Mouse (Mus musculus) forebrain, embryonic 11.5 days (tissue): ENCODE measurements around the gene Pappa. TPM values are rescaled to one million over a fixed set of nuclear protein-coding genes. Genes with fewer than 3 reads are reported as not detected.

Experiments used
- ATAC-seq: fragments of 200-750 bp; cut with Nextera tagmentation; replicated peaks from 2 replicates; pipeline ENCODE4 v1.8.0; 2017; ENCODE audit warnings: moderate TSS enrichment; ENCODE audit not compliant: low FRiP score
- DNase-seq: peaks from one replicate; pipeline ENCODE4 v3.0.0-alpha.2; 2017; ENCODE audit warnings: low spot score
- H3K27ac ChIP-seq: fragments of 300-500 bp; sonication (generic); 2 replicates; pipeline ENCODE4 v1.5.1; 2014; ENCODE audit warnings: low read depth, low read length
- H3K27me3 ChIP-seq: fragments of 300-500 bp; sonication (generic); 2 replicates; pipeline ENCODE4 v1.6.1; 2014; ENCODE audit warnings: mild to moderate bottlenecking, low read length, mixed read lengths; ENCODE audit not compliant: control insufficient read depth, insufficient read depth
- H3K36me3 ChIP-seq: fragments of 300-500 bp; sonication (generic); 2 replicates; pipeline ENCODE4 v1.6.1; 2014; ENCODE audit warnings: mild to moderate bottlenecking, low read length, moderate library complexity, mixed read lengths; ENCODE audit not compliant: control insufficient read depth, insufficient read depth
- H3K4me1 ChIP-seq: fragments of 300-500 bp; sonication (generic); replicated peaks from 2 replicates; pipeline ENCODE4 v1.6.1; 2014; ENCODE audit warnings: low read length, mixed read lengths; ENCODE audit not compliant: control insufficient read depth, insufficient read depth
- H3K4me2 ChIP-seq: fragments of 300-500 bp; sonication (generic); 2 replicates; pipeline ENCODE4 v1.6.1; 2014; ENCODE audit warnings: low read depth, mild to moderate bottlenecking, low read length, moderate library complexity, mixed read lengths; ENCODE audit not compliant: severe bottlenecking
- H3K4me3 ChIP-seq: fragments of 300-500 bp; sonication (generic); 2 replicates; pipeline ENCODE4 v1.5.1; 2014; ENCODE audit warnings: low read depth, low read length
- H3K9ac ChIP-seq: fragments of 300-500 bp; sonication (generic); 2 replicates; pipeline ENCODE4 v1.6.1; 2014; ENCODE audit warnings: low read length
- H3K9me3 ChIP-seq: fragments of 300-500 bp; sonication (generic); 2 replicates; pipeline ENCODE4 v1.6.1; 2016; ENCODE audit warnings: low read length, mixed read lengths; ENCODE audit not compliant: control insufficient read depth
- WGBS: fragments of 180-500 bp; shearing (Covaris S2); extraction: QIAGEN DNeasy Blood & Tissue Kit; methylation state at CpG from one replicate; pipeline ENCODE4 v1.1.7; 2014; 5-methylcytosine and 5-hydroxymethylcytosine counted together
- polyA plus RNA-seq: library from polyadenylated mRNA; unstranded; fragments of >200 nt; fragmentation: Nextera tagmentation; extraction: Ambion mirVana; gene quantifications from 2 replicates; pipeline ENCODE4 v1.2.1, GENCODE M21; 2014

Pappa gene
- polyA plus RNA-seq, 1 experiment from 2014 or later, result 4.1 TPM

DNA sequence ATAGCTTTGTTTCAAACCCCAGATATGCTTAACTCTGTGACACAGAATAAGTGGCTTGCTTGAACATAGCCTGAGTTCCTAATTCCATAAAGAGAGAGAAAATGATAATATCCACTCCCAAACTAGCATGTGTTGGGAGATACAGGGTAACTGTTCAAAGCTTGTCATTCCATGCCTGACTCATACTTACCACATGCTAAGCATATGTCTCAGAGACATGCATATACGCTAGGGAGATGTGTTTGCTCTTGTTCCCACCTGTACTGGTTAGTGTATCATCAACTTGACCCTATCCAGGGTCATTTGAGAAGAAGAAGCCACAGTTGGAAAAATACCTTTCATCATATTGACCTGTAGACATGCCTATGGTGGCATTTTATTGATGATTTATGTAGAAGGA, 63.7 kb downstream of the Pappa start:
- DNase-seq, result no peak
- no peak overlapping the region for H3K9ac ChIP-seq
- H3K4me1 ChIP-seq, result peaks cover 4% of the 10 kb centered on the region
- no peaks in the 10 kb centered on the region for H3K27me3 ChIP-seq
- no peak overlapping the region for H3K4me3 ChIP-seq
- H3K36me3 ChIP-seq, result no peaks in the 10 kb centered on the region; the same call in none of the 2 replicates
- H3K27ac ChIP-seq, result no peak overlapping the region
- H3K4me2 ChIP-seq, result no peak overlapping the region
- WGBS, result 95% methylated on average over 1 of the region's 1 CpGs
- ATAC-seq, result no peak
- H3K9me3 ChIP-seq, result no peaks in the 10 kb centered on the region

- WGBS, result 82% methylated on average over 6 of the region's 6 CpGs
- Histone ChIP-seq H3K27ac (no peak overlapping the region), H3K4me2 (no peak overlapping the region), H3K9ac (no peak overlapping the region), H3K4me3 (no peak overlapping the region), H3K9me3 (no peaks in the 10 kb centered on the region), H3K4me1 (no peaks in the 10 kb centered on the region), H3K27me3 (no peaks in the 10 kb centered on the region), H3K36me3 (no peaks in the 10 kb centered on the region; the same call in none of the 2 replicates)
- DNase-seq (no peak), ATAC-seq (no peak)
These were observed 65.0 kb downstream of the Pappa start for GRCm38 (mm10) chr4:65188921-65189485.

DNA sequence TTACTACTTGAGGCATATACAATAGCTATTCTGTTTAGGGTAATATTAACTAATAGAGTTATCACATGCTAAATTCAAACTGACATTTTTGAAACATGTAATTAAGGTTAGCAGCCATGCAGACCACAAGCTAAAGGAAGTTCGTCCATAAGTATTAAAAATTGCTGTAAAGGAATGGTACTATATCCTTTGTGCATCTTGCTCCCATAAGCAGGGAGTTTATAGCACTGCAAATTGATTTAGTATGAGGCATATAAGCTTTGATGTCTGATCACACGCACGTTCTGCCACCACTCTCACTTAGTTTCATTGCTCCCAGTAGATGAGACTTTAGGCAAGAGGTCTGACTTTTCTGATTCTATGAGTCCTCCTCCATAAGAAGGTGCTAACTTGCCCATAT, 68.8 kb downstream of the Pappa start:
- Histone ChIP-seq H3K27me3 (no peaks in the 10 kb centered on the region), H3K9ac (no peak overlapping the region), H3K4me2 (no peak overlapping the region), H3K36me3 (no peaks in the 10 kb centered on the region; the same call in none of the 2 replicates), H3K27ac (no peak overlapping the region), H3K9me3 (no peaks in the 10 kb centered on the region), H3K4me1 (no peaks in the 10 kb centered on the region; the same call in 1 of the 2 replicates), H3K4me3 (no peak overlapping the region)
- ATAC-seq, result no peak
- WGBS, result 89% methylated on average over 3 of the region's 3 CpGs
- no peak for DNase-seq

GRCm38 (mm10) chr4:65195971-65196370, 72.0 kb downstream of the Pappa start:
- no peaks in the 10 kb centered on the region; the same call in 1 of the 2 replicates for H3K4me1 ChIP-seq
- no peaks in the 10 kb centered on the region for H3K27me3 ChIP-seq
- no peak overlapping the region for H3K4me3 ChIP-seq
- no peak overlapping the region for H3K9ac ChIP-seq
- ATAC-seq (no peak), DNase-seq (no peak)
- H3K4me2 ChIP-seq, result no peak overlapping the region
- no peak overlapping the region for H3K27ac ChIP-seq
- WGBS, result 85% methylated on average over 1 of the region's 1 CpGs
- no peaks in the 10 kb centered on the region for H3K9me3 ChIP-seq
- no peaks in the 10 kb centered on the region for H3K36me3 ChIP-seq

GRCm38 (mm10) chr4:65203666-65204065, 79.7 kb downstream of the Pappa start:
- Histone ChIP-seq H3K4me1 (no peaks in the 10 kb centered on the region), H3K9me3 (no peaks in the 10 kb centered on the region), H3K27me3 (no peaks in the 10 kb centered on the region), H3K27ac (no peak overlapping the region), H3K4me3 (no peak overlapping the region), H3K9ac (no peak overlapping the region), H3K4me2 (no peak overlapping the region), H3K36me3 (no peaks in the 10 kb centered on the region)
- WGBS, result 81% methylated on average over 5 of the region's 5 CpGs
- no peak for ATAC-seq
- DNase-seq, result no peak

GRCm38 (mm10) chr4:65205446-65205845, 81.5 kb downstream of the Pappa start:
- Histone ChIP-seq H3K36me3 (no peaks in the 10 kb centered on the region), H3K9ac (no peak overlapping the region), H3K9me3 (no peaks in the 10 kb centered on the region), H3K27me3 (no peaks in the 10 kb centered on the region), H3K4me3 (no peak overlapping the region), H3K4me2 (no peak overlapping the region), H3K4me1 (no peaks in the 10 kb centered on the region), H3K27ac (no peak overlapping the region)
- 94% methylated on average over 2 of the region's 2 CpGs for WGBS
- no peak for ATAC-seq
- DNase-seq, result no peak

DNA sequence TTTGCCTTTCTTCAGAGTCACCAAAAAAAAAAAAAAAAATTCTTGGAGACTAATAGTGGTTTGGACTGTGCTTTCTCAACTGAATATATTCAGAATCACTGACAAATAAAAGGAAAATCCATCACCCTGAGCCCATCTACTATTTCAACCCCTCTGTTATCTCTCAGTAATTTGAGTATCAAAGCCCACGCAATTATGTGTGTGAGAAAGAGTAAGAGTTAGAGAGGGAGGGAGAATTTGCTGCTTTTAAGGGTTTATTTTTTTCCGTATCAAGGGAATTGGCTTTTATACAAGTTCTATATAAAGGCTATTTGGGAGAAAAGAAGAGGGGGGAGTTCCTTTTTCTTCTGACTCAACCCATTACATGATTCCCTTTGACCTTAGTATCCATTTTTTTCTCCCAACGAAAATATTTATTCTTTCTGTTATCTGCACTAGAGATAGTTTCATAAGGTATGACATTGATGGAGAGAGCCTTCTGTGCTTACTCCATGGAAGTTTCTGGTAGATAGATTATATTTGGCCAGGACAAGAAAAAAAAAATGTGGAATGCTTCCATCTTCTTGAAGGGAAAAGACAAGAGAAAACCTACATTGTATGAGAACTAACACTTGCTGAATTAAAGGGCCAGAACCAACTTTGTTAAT, 85.5 kb downstream of the Pappa start:
- no peak overlapping the region for H3K9ac ChIP-seq
- no peaks in the 10 kb centered on the region for H3K27me3 ChIP-seq

DNA sequence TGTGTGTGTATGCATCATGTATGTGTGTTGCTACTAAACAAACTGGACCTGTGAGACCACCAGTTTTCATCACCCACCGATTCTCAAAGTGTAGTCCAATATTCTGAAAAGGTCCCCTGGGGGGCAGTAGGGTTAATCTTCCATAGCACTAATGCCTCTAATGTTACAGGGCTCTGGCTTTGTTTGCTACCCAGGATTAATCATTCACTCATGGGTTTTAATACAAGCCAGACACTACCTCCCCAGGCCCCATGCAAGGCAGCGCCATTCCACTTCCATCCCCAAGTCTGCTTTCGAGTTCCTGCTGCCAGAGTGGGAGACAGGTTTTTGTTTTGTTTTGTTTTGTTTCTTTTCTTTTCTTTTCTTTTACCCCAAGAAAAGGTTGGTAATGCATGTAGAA, 92.7 kb downstream of the Pappa start:
- no peaks in the 10 kb centered on the region for H3K9me3 ChIP-seq
- no peaks in the 10 kb centered on the region for H3K4me1 ChIP-seq
- no peak overlapping the region for H3K27ac ChIP-seq
- 9% methylated on average over 3 of the region's 3 CpGs for WGBS
- DNase-seq (no peak), ATAC-seq (no peak)
- no peak overlapping the region for H3K4me3 ChIP-seq
- H3K36me3 ChIP-seq, result no peaks in the 10 kb centered on the region
- no peaks in the 10 kb centered on the region for H3K27me3 ChIP-seq
- no peak overlapping the region for H3K9ac ChIP-seq
- no peak overlapping the region for H3K4me2 ChIP-seq

More for the DNA sequence above, 85.5 kb downstream of the Pappa start:
- H3K4me1 ChIP-seq, result no peaks in the 10 kb centered on the region
- no peak for DNase-seq
- H3K36me3 ChIP-seq, result no peaks in the 10 kb centered on the region
- H3K27ac ChIP-seq, result no peak overlapping the region
- no peak overlapping the region for H3K4me2 ChIP-seq
- WGBS, result 81% methylated on average over 3 of the region's 3 CpGs
- H3K9me3 ChIP-seq, result no peaks in the 10 kb centered on the region
- ATAC-seq, result no peak
- no peak overlapping the region for H3K4me3 ChIP-seq
